Mouse (Mus musculus) limb, embryonic 15.5 days (tissue): ENCODE data around the gene Cwc15. TPM values are rescaled to one million over a fixed set of nuclear protein-coding genes. Genes with fewer than 3 reads are reported as not detected.
"Not testable (repeated sequence)": the region's sequence is repeated elsewhere in the genome, so short reads cannot be mapped to it uniquely, and the experiment has no call there.

Experiments
- ATAC-seq: fragments of 200-750 bp; cut with Nextera tagmentation; 2 replicates; pipeline ENCODE4 v1.8.0; 2017; ENCODE audit warnings: low read depth, moderate TSS enrichment; ENCODE audit not compliant: insufficient number of reproducible peaks, low FRiP score, low TSS enrichment
- H3K27ac ChIP-seq: fragments of 300-500 bp; sonication (generic); 2 replicates; pipeline ENCODE4 v1.5.1; 2015; ENCODE audit warnings: moderate library complexity, mild to moderate bottlenecking, inconsistent platforms
- H3K27me3 ChIP-seq: fragments of 300-500 bp; sonication (generic); 2 replicates; pipeline ENCODE4 v1.6.1; 2015; ENCODE audit warnings: inconsistent platforms
- H3K36me3 ChIP-seq: fragments of 300-500 bp; sonication (generic); 2 replicates; pipeline ENCODE4 v1.6.1; 2015; ENCODE audit warnings: inconsistent platforms
- H3K4me1 ChIP-seq: fragments of 300-500 bp; sonication (generic); 2 replicates; pipeline ENCODE4 v1.6.1; 2015; ENCODE audit warnings: inconsistent platforms
- H3K4me2 ChIP-seq: fragments of 300-500 bp; sonication (generic); 2 replicates; pipeline ENCODE4 v1.6.1; 2015; ENCODE audit warnings: mild to moderate bottlenecking, inconsistent platforms
- H3K4me3 ChIP-seq: fragments of 300-500 bp; sonication (generic); 2 replicates; pipeline ENCODE4 v1.5.1; 2015; ENCODE audit warnings: mild to moderate bottlenecking, inconsistent platforms
- H3K9ac ChIP-seq: fragments of 300-500 bp; sonication (generic); 2 replicates; pipeline ENCODE4 v1.6.1; 2015; ENCODE audit warnings: inconsistent platforms
- H3K9me3 ChIP-seq: fragments of 300-500 bp; sonication (generic); 2 replicates; pipeline ENCODE4 v1.6.1; 2016; ENCODE audit warnings: inconsistent platforms
- WGBS: fragments of 180-500 bp; shearing (Covaris S2); methylation state at CpG from one replicate; pipeline ENCODE4 v1.1.7; 2015; 5-methylcytosine and 5-hydroxymethylcytosine counted together
- polyA plus RNA-seq: library from polyadenylated mRNA; unstranded; fragments of >200 nt; fragmentation: Nextera tagmentation; extraction: Ambion mirVana; gene quantifications from 2 replicates; pipeline ENCODE4 v1.2.1, GENCODE M21; 2015

The Cwc15 gene
- polyA plus RNA-seq: 143 and 154 TPM in 2 replicates

- Histone ChIP-seq H3K4me3 (peak within 1 kb of the TSS; percentile 68), H3K27ac (peak within 1 kb of the TSS; percentile 77), H3K4me1 (0 out of 2 replicates have a peak, but pooled peaks cover 6% of the 10 kb centered on the region), H3K27me3 (no peaks in the 10 kb centered on the region), H3K9me3 (no peaks in the 10 kb centered on the region), H3K4me2 (peak within 1 kb of the TSS; percentile 72), H3K36me3 (peaks cover 29% of the 10 kb centered on the region), H3K9ac (peak within 1 kb of the TSS; percentile 64)
- WGBS: under 1% methylated on average over 59 of the region's 59 CpGs
- peak; percentile 99 for ATAC-seq
Measured at GRCm38 (mm10) chr9:14500023-14500915, at the start of gene Cwc15, which contains the start of gene Kdm4d. Gene Cwc15, plus strand, starts transcription at chr9:14500617. Gene Kdm4d, minus strand, starts transcription at chr9:14500482.

DNA sequence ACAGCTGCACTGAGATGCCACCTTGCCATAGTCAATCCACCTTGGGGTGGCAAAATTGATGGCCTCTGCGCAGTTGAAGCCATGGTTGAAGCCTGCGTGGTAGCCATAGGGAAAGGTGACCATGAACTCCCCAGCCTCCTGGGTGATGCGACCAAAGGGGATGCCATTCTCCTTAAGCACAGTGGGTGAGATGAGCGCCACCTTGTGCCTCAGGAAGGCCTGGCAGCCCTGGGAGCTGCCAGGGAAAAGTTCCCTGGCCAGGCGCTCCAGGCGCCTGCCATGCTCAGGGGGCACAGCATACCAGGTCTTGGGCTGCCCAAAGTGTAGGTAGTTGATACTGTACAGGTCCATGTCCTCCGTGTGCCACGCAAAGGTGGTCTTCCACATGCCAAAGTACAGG lies 49.3 kb upstream of the Cwc15 start:
- not testable (repeated sequence) for H3K4me3 ChIP-seq, H3K27ac ChIP-seq, H3K27me3 ChIP-seq, H3K9me3 ChIP-seq, H3K4me1 ChIP-seq, H3K4me2 ChIP-seq, H3K9ac ChIP-seq, H3K36me3 ChIP-seq
- ATAC-seq: 0 out of 2 replicates have a peak, but pooled peaks have one; percentile 35
- WGBS: 61% methylated on average over 8 of the region's 8 CpGs

DNA sequence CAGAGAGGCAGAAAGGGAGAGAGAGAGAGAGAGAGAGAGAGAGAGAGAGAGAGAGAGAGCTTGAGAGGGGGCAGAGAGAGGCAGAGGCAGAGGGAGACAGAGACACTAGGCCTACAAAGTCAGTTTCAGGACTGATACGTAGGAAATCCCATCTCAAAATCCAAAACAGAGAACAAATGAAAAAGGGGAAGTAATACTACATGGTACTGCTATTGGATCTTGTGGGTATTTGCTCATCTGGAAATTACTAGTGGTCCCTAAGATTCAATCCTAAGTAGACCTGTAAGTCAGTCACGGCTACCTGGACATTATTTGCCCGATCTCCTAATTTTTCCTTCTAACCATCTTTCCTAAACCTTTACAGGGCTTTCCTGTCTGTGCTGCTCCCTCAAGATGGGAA lies 44.1 kb upstream of the Cwc15 start:
- H3K4me1 ChIP-seq: no peaks in the 10 kb centered on the region
- no peak overlapping the region for H3K9ac ChIP-seq
- no peaks in the 10 kb centered on the region for H3K27me3 ChIP-seq
- H3K4me3 ChIP-seq: no peak overlapping the region
- no peak overlapping the region for H3K27ac ChIP-seq
- H3K36me3 ChIP-seq: no peaks in the 10 kb centered on the region
- no peak for ATAC-seq
- no peaks in the 10 kb centered on the region for H3K9me3 ChIP-seq
- no peak overlapping the region for H3K4me2 ChIP-seq
- 88% methylated on average over 3 of the region's 3 CpGs for WGBS

DNA sequence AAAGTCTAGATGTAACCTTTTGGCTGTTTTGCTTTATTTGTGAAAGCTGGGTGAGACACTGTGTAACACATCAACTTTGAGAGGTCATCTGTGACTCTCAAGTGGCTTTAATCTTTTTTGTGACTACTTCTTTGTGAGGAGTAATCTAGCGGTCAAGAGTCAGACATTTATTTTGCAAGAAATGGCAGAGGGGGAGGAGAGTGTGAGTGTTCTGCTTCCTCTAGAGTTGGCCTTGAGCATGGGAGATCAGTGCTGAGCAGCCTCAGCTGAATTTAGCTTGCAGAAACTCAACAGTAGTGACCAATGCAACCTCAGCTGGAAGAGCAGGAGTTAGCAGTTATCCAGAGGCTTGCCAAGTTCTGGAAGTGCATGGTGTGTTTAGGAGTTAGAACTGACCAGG lies 37.9 kb upstream of the Cwc15 start:
- not testable (repeated sequence) for ATAC-seq, H3K9me3 ChIP-seq, H3K4me1 ChIP-seq, H3K27me3 ChIP-seq, H3K9ac ChIP-seq, H3K4me2 ChIP-seq, H3K4me3 ChIP-seq, H3K27ac ChIP-seq, H3K36me3 ChIP-seq
- WGBS: 90% methylated on average over 1 of the region's 1 CpGs

DNA sequence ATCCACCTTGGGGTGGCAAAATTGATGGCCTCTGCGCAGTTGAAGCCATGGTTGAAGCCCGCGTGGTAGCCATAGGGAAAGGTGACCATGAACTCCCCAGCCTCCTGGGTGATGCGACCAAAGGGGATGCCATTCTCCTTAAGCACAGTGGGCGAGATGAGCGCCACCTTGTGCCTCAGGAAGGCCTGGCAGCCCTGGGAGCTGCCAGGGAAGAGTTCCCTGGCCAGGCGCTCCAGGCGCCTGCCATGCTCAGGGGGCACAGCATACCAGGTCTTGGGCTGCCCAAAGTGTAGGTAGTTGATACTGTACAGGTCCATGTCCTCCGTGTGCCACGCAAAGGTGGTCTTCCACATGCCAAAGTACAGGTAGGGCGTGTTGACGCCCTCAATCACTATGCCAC lies 36.7 kb upstream of the Cwc15 start:
- not testable (repeated sequence) for H3K4me2 ChIP-seq, H3K4me3 ChIP-seq, H3K9ac ChIP-seq, H3K27ac ChIP-seq, H3K36me3 ChIP-seq, H3K4me1 ChIP-seq, H3K27me3 ChIP-seq, ATAC-seq, H3K9me3 ChIP-seq
- 78% methylated on average over 12 of the region's 12 CpGs for WGBS

DNA sequence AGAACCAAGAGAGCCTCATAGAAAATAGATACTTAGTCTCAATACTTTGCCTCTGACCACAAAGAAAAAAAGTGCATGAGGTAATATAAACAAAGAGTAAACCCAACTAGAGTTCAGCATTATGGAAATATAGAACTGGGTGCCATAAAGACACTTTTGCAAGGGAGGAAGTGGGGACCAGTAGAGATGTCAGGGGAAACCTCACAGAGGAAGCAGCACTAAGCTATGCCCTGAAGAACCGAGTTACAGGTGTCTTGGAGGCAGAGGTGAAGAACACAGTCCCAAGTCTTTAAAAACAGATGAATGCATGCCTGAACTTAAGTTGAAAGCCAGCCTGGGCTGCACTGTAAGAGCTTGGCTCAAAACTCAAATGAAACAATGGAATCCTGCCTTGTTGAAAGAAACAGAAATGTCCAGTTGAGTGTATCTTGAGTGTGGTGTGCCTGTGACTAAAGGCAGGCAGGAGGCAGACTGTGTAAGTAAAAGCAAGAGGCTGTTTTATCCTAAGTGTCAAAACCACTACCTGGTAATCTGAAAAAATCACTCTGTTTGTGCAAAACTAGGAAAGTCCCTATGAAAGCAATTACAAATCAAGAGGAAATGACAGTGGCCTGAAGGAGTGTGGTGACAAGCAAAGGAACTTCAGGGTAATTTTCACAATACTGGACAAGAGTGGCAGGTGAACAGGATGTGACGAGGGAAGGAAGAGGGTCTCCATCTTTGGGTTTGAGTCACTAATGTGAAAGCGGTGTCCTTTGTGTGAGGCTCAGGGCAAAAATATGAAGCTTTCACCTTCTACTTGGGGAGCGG lies 1.3 kb upstream of the Cwc15 start:
- H3K27me3 ChIP-seq: no peaks in the 10 kb centered on the region
- H3K36me3 ChIP-seq: peaks cover 18% of the 10 kb centered on the region
- no peak overlapping the region for H3K9ac ChIP-seq
- ATAC-seq: no peak
- H3K4me1 ChIP-seq: 0 out of 2 replicates have a peak, but pooled peaks cover 6% of the 10 kb centered on the region
- no peak overlapping the region for H3K27ac ChIP-seq
- no peak overlapping the region for H3K4me2 ChIP-seq
- H3K9me3 ChIP-seq: no peaks in the 10 kb centered on the region
- H3K4me3 ChIP-seq: peak overlapping the region; percentile 68; the same call in 1 of the 2 replicates
- WGBS: 81% methylated on average over 4 of the region's 4 CpGs

DNA sequence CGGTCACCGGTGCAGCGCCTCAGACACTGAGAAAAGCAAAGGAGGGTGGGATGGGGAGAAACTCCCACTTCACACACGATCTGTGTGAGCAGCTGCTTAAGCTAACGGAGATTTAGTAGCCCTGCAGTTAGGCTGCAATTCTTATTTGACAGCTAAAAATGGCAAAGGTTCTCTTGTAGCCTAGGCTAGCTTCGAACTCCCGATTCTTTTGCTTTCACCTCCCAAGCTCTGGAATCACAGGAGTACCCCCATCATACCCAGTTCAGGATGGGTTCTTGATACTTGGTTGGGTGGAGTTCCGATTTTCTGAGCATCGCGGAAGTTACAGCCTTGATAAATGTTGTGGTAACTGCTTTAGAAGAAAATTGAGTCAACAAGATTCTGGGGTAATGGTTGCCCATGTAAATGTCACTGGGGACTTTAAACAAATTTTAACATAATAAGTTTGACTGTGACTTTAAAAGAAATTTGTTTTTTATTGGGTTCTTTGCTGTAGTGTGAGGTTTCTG lies 553 bp downstream of the Cwc15 start:
- Histone ChIP-seq H3K9ac (peak overlapping the region; percentile 64), H3K4me3 (peak overlapping the region; percentile 68), H3K4me2 (peak overlapping the region; percentile 57), H3K27ac (peak overlapping the region; percentile 73), H3K36me3 (peaks cover 36% of the 10 kb centered on the region), H3K9me3 (no peaks in the 10 kb centered on the region), H3K27me3 (no peaks in the 10 kb centered on the region), H3K4me1 (0 out of 2 replicates have a peak, but pooled peaks cover 6% of the 10 kb centered on the region)
- WGBS: 3% methylated on average over 10 of the region's 10 CpGs
- ATAC-seq: no peak

- peak overlapping the region; percentile 27; the same call in 1 of the 2 replicates for H3K27ac ChIP-seq
- peaks cover 39% of the 10 kb centered on the region for H3K36me3 ChIP-seq
- H3K4me1 ChIP-seq: no peaks in the 10 kb centered on the region
- WGBS: 72% methylated on average over 9 of the region's 9 CpGs
- H3K4me2 ChIP-seq: no peak overlapping the region
- no peaks in the 10 kb centered on the region for H3K27me3 ChIP-seq
- H3K4me3 ChIP-seq: no peak overlapping the region
- no peak overlapping the region for H3K9ac ChIP-seq
- no peaks in the 10 kb centered on the region for H3K9me3 ChIP-seq
- ATAC-seq: no peak
Measured at GRCm38 (mm10) chr9:14512633-14513445, 12.4 kb downstream of the Cwc15 start.

GRCm38 (mm10) chr9:14517296-14517695 lies 16.9 kb downstream of the Cwc15 start:
- H3K36me3 ChIP-seq: peaks cover 5% of the 10 kb centered on the region
- H3K4me3 ChIP-seq: no peak overlapping the region
- H3K27me3 ChIP-seq: no peaks in the 10 kb centered on the region
- H3K9ac ChIP-seq: no peak overlapping the region
- H3K9me3 ChIP-seq: no peaks in the 10 kb centered on the region
- no peaks in the 10 kb centered on the region for H3K4me1 ChIP-seq
- 40% methylated on average over 1 of the region's 1 CpGs for WGBS
- no peak overlapping the region for H3K27ac ChIP-seq
- H3K4me2 ChIP-seq: no peak overlapping the region
- no peak for ATAC-seq

GRCm38 (mm10) chr9:14518105-14518504 lies 17.7 kb downstream of the Cwc15 start:
- no peaks in the 10 kb centered on the region for H3K4me1 ChIP-seq
- no peaks in the 10 kb centered on the region for H3K36me3 ChIP-seq
- no peak for ATAC-seq
- WGBS: 76% methylated on average over 3 of the region's 3 CpGs
- no peak overlapping the region for H3K9ac ChIP-seq
- H3K27me3 ChIP-seq: no peaks in the 10 kb centered on the region
- H3K4me3 ChIP-seq: no peak overlapping the region
- H3K9me3 ChIP-seq: no peaks in the 10 kb centered on the region
- H3K27ac ChIP-seq: no peak overlapping the region
- no peak overlapping the region for H3K4me2 ChIP-seq

GRCm38 (mm10) chr9:14520971-14521670 lies 20.7 kb downstream of the Cwc15 start:
- WGBS: 55% methylated on average over 3 of the region's 3 CpGs
- Histone ChIP-seq H3K27me3 (no peaks in the 10 kb centered on the region), H3K27ac (no peak overlapping the region)

More at GRCm38 (mm10) chr9:14520971-14521670, 20.7 kb downstream of the Cwc15 start:
- Histone ChIP-seq H3K9me3 (no peaks in the 10 kb centered on the region), H3K4me1 (0 out of 2 replicates have a peak, but pooled peaks cover 2% of the 10 kb centered on the region), H3K4me2 (no peak overlapping the region), H3K9ac (no peak overlapping the region), H3K4me3 (no peak overlapping the region), H3K36me3 (no peaks in the 10 kb centered on the region)
- ATAC-seq: no peak
